Mouse (Mus musculus) urinary bladder, postnatal 0 days (tissue): ENCODE results near the gene Gm8082. TPM values are rescaled to one million over a fixed set of nuclear protein-coding genes. Genes with fewer than 3 reads are reported as not detected.

Experiments
- polyA plus RNA-seq: library from polyadenylated mRNA; unstranded; fragments of >200 nt; fragmentation: Nextera tagmentation; extraction: Ambion mirVana; gene quantifications from 2 replicates; pipeline ENCODE4 v1.2.1, GENCODE M21; 2015

Gm8082 gene
- polyA plus RNA-seq, result not detected in 2 replicates

GRCm38 (mm10) chr14:42993524-42993923 is at the start of gene Gm8082:
Gene Gm8082, minus strand, starts transcription at chr14:42993624.

GRCm38 (mm10) chr14:43015528-43015927 is 22.1 kb upstream of the Gm8082 start, which contains the start of gene Gm10376:
Gene Gm10376, minus strand, starts transcription at chr14:43015628.

Other genes starting within 250 kb of the Gm8082 start
- gene Gm3015, start 224.8 kb downstream of the Gm8082 start, polyA plus RNA-seq, result not detected in 2 replicates
- not detected in 2 replicates for gene Gm10377, start 195.6 kb downstream of the Gm8082 start, polyA plus RNA-seq
- not detected in 2 replicates for gene Gm21977, start 140.1 kb downstream of the Gm8082 start, polyA plus RNA-seq
- not detected in 2 replicates for gene Gm10376, start 22.0 kb upstream of the Gm8082 start, polyA plus RNA-seq
- not detected in 2 replicates for gene Gm8094, start 83.0 kb upstream of the Gm8082 start, polyA plus RNA-seq
- not detected in 2 replicates for gene Gm8104, start 107.0 kb upstream of the Gm8082 start, polyA plus RNA-seq
- gene Gm7233, start 186.2 kb upstream of the Gm8082 start, polyA plus RNA-seq, result not detected in 2 replicates
- gene Gm8122, start 241.7 kb upstream of the Gm8082 start, polyA plus RNA-seq, result not detected in 2 replicates